Mouse (Mus musculus): ENCODE measurements around the gene Cdh23. TPM values are rescaled to one million over a fixed set of nuclear protein-coding genes. Genes with fewer than 3 reads are reported as not detected.

The Cdh23 gene
- polyA plus RNA-seq, 1 experiment from 2014 or later, result 5.7 TPM

GRCm38 (mm10) chr10:60367145-60367544 is 329.1 kb downstream of the Cdh23 start:
- Histone ChIP-seq H3K27me3 (no peaks in the 10 kb centered on the region), H3K4me2 (replicated peaks) (no peak overlapping the region), H3K27ac (no peak overlapping the region), H3K9me3 (no peaks in the 10 kb centered on the region), H3K36me3 (no peaks in the 10 kb centered on the region), H3K4me3 (replicated peaks) (no peak overlapping the region), H3K4me1 (replicated peaks) (0 out of 2 replicates have a peak, but pooled peaks cover 2% of the 10 kb centered on the region), H3K9ac (replicated peaks) (no peak overlapping the region)
- ATAC-seq, result no peak
- 80% methylated on average over 2 of the region's 2 CpGs for WGBS

GRCm38 (mm10) chr10:60363426-60363825 is 332.9 kb downstream of the Cdh23 start:
- 62% methylated on average over 6 of the region's 6 CpGs for WGBS
- Histone ChIP-seq H3K9ac (replicated peaks) (no peak overlapping the region), H3K27ac (no peak overlapping the region), H3K9me3 (no peaks in the 10 kb centered on the region), H3K4me1 (replicated peaks) (peaks cover 11% of the 10 kb centered on the region; the same call in 1 of the 2 replicates), H3K36me3 (no peaks in the 10 kb centered on the region), H3K27me3 (no peaks in the 10 kb centered on the region), H3K4me2 (replicated peaks) (no peak overlapping the region), H3K4me3 (replicated peaks) (no peak overlapping the region)
- no peak for ATAC-seq

DNA sequence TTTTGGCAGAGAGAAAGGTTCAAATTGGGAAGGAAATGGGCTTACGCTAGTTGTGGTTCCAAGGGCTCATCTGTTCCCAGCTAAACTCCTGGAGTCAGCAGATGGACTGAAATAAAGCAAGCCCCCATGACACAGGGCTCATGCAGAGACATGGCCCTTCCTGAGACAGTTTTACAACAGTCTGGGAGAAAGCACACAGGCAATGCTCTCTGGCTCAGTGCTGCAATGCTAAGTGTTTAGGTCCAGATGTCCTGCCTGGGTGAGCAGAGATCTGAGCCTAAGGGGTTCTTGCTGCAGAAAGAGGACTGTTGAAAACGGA is 334.0 kb downstream of the Cdh23 start:
- Histone ChIP-seq H3K4me3 (replicated peaks) (no peak overlapping the region), H3K27ac (no peak overlapping the region), H3K4me2 (replicated peaks) (no peak overlapping the region), H3K4me1 (replicated peaks) (peaks cover 11% of the 10 kb centered on the region; the same call in 1 of the 2 replicates), H3K9ac (replicated peaks) (no peak overlapping the region), H3K9me3 (no peaks in the 10 kb centered on the region), H3K27me3 (no peaks in the 10 kb centered on the region), H3K36me3 (no peaks in the 10 kb centered on the region)
- WGBS, result 74% methylated on average over 2 of the region's 2 CpGs
- no peak for ATAC-seq

DNA sequence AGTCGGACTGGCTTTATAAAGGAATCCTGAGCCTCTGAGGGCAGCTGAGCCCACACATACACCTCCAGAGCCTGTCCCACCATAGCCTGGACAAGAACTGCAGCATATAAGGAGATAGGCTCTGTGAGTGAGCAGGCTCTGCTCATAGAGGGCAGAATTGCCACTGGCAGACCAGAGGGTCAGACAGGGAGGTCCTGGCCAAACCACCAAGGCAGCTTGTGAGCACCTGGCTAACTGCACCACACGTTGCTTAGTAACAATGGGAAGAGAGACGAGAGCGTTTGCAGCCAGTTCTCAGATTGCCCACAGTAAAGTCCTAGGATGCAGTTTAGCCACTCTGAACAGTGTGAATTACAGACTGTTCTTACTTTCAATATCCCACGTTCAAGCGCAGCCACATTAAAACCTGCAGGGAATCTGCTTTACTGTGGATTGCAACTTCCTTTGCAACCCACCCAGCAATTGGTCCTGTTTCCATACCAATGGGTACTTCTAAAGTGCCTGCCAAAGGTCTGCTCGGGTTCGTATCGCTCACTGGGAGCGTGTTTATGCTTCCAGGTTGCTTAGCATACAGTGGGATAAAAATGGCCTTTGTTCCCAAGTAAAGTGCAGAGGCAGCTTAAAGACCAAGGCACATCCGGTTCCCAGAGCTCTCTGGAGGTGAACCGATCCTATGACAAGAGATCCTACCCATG is 334.5 kb downstream of the Cdh23 start:
- no peak overlapping the region for H3K27ac ChIP-seq
- H3K36me3 ChIP-seq, result no peaks in the 10 kb centered on the region
- no peak for ATAC-seq
- WGBS, result 65% methylated on average over 12 of the region's 12 CpGs
- no peaks in the 10 kb centered on the region for H3K9me3 ChIP-seq
- no peaks in the 10 kb centered on the region for H3K27me3 ChIP-seq
- no peak overlapping the region for H3K4me2 ChIP-seq (replicated peaks)
- no peak overlapping the region for H3K9ac ChIP-seq (replicated peaks)
- no peak overlapping the region for H3K4me3 ChIP-seq (replicated peaks)
- peaks cover 11% of the 10 kb centered on the region; the same call in 1 of the 2 replicates for H3K4me1 ChIP-seq (replicated peaks)

DNA sequence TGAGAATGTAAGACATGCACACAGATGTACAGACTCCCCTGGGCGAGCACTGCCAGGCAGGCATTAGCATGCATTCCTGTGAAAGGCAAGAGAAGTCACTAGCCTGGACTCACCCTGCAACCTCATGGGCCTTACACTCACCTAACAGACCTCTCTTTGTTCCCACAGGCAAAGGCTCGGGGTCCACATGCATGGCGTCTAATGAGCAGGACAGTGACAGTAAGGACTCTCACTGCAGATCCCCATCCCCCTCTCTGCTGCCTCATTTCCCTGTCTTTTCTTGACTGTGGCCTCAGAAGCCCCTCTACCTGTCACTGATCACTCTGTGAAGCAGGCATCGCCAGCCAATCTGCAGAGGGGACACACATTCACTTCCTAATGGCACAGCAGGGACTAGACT is 337.5 kb downstream of the Cdh23 start:
- Histone ChIP-seq H3K36me3 (no peaks in the 10 kb centered on the region), H3K9me3 (no peaks in the 10 kb centered on the region), H3K4me2 (replicated peaks) (no peak overlapping the region), H3K4me3 (replicated peaks) (no peak overlapping the region), H3K4me1 (replicated peaks) (peaks cover 11% of the 10 kb centered on the region; the same call in 1 of the 2 replicates), H3K9ac (replicated peaks) (no peak overlapping the region), H3K27me3 (no peaks in the 10 kb centered on the region), H3K27ac (no peak overlapping the region)
- ATAC-seq, result no peak
- 35% methylated on average over 4 of the region's 4 CpGs for WGBS

GRCm38 (mm10) chr10:60357901-60358300 is 338.4 kb downstream of the Cdh23 start:
- Histone ChIP-seq H3K4me2 (replicated peaks) (no peak overlapping the region), H3K9me3 (no peaks in the 10 kb centered on the region), H3K27ac (no peak overlapping the region), H3K36me3 (no peaks in the 10 kb centered on the region), H3K27me3 (no peaks in the 10 kb centered on the region), H3K4me1 (replicated peaks) (peaks cover 15% of the 10 kb centered on the region; the same call in 1 of the 2 replicates), H3K4me3 (replicated peaks) (no peak overlapping the region), H3K9ac (replicated peaks) (no peak overlapping the region)
- 92% methylated on average over 14 of the region's 14 CpGs for WGBS
- ATAC-seq, result no peak

DNA sequence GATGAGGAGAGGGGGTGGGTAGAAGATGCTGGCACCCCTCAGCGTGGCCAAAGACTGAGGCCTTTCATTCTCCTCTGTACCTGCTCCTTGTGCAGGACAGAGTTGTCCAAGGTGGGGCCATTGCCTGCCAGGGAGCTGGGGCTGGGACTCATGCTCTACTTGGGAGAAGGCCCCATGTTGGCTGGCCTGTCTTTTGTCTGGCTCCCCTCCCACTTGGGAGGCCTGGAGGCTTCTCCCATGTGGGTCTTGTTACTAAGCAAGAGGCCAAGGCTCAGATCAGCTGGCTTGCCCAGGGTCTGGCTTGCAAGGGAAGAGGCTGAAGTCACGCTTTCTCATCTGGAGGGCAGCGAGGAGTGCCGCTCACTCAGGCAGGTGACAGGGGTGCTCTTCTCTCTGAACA is 338.8 kb downstream of the Cdh23 start:
- H3K36me3 ChIP-seq, result no peaks in the 10 kb centered on the region
- WGBS, result 84% methylated on average over 4 of the region's 4 CpGs
- no peaks in the 10 kb centered on the region for H3K9me3 ChIP-seq
- H3K4me1 ChIP-seq (replicated peaks), result peaks cover 15% of the 10 kb centered on the region; the same call in 1 of the 2 replicates
- no peak overlapping the region for H3K4me3 ChIP-seq (replicated peaks)
- H3K4me2 ChIP-seq (replicated peaks), result no peak overlapping the region
- no peak for ATAC-seq
- H3K27ac ChIP-seq, result no peak overlapping the region
- no peak overlapping the region for H3K9ac ChIP-seq (replicated peaks)
- no peaks in the 10 kb centered on the region for H3K27me3 ChIP-seq

- Histone ChIP-seq H3K4me1 (replicated peaks) (peaks cover 19% of the 10 kb centered on the region), H3K27me3 (no peaks in the 10 kb centered on the region), H3K9ac (replicated peaks) (no peak overlapping the region), H3K4me3 (replicated peaks) (no peak overlapping the region), H3K9me3 (no peaks in the 10 kb centered on the region), H3K36me3 (no peaks in the 10 kb centered on the region), H3K4me2 (replicated peaks) (no peak overlapping the region), H3K27ac (no peak overlapping the region)
- no peak for ATAC-seq
- 81% methylated on average over 11 of the region's 11 CpGs for WGBS
These were observed 341.2 kb downstream of the Cdh23 start for GRCm38 (mm10) chr10:60354881-60355677.

GRCm38 (mm10) chr10:60354003-60354325 is 342.3 kb downstream of the Cdh23 start:
- Histone ChIP-seq H3K9me3 (no peaks in the 10 kb centered on the region), H3K9ac (replicated peaks) (no peak overlapping the region), H3K4me1 (replicated peaks) (peaks cover 24% of the 10 kb centered on the region), H3K27me3 (no peaks in the 10 kb centered on the region), H3K36me3 (no peaks in the 10 kb centered on the region), H3K4me2 (replicated peaks) (no peak overlapping the region), H3K4me3 (replicated peaks) (no peak overlapping the region), H3K27ac (no peak overlapping the region)
- ATAC-seq, result no peak
- WGBS, result 90% methylated on average over 4 of the region's 4 CpGs

DNA sequence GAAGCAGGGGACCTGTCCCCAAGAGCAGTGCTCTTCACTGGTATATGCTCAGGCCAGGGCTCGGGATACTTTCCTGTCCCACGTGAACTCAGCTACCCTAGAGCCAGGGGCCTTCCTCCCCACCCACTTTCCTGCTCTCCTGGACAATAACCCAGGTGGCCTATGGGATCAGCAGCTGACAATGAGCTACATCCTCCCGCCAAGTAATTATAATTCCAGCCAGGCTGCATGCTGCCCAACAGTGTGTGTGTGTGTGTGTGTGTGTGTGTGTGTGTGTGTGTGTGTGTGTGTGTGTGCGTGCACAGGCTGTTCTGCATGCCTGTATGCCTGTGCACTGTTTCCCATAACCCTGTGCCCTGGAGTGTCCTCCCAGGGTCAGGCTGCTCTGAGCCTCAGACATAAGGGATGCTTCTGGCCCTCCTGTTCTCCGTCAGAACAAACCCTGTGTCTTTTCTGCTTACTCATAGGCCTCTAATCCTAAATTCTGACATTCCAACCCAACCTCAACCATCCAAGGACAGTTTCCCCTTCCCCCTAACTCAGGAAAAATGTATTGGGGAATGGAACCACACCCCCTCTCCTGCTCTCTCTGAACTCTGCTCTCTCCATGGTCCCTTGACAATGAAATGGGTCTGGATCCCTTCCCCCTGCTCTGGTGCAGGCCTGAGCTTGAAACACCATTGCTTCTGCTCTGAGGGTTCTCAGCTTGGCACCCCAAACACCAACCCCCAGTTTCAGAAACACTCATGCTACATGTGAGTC is 342.9 kb downstream of the Cdh23 start:
- no peak for ATAC-seq
- Histone ChIP-seq H3K27me3 (no peaks in the 10 kb centered on the region; the same call in 1 of the 2 replicates), H3K4me1 (replicated peaks) (peaks cover 24% of the 10 kb centered on the region), H3K4me3 (replicated peaks) (no peak overlapping the region), H3K27ac (no peak overlapping the region), H3K4me2 (replicated peaks) (no peak overlapping the region), H3K9ac (replicated peaks) (no peak overlapping the region), H3K9me3 (no peaks in the 10 kb centered on the region), H3K36me3 (no peaks in the 10 kb centered on the region)
- WGBS, result 59% methylated on average over 5 of the region's 5 CpGs

DNA sequence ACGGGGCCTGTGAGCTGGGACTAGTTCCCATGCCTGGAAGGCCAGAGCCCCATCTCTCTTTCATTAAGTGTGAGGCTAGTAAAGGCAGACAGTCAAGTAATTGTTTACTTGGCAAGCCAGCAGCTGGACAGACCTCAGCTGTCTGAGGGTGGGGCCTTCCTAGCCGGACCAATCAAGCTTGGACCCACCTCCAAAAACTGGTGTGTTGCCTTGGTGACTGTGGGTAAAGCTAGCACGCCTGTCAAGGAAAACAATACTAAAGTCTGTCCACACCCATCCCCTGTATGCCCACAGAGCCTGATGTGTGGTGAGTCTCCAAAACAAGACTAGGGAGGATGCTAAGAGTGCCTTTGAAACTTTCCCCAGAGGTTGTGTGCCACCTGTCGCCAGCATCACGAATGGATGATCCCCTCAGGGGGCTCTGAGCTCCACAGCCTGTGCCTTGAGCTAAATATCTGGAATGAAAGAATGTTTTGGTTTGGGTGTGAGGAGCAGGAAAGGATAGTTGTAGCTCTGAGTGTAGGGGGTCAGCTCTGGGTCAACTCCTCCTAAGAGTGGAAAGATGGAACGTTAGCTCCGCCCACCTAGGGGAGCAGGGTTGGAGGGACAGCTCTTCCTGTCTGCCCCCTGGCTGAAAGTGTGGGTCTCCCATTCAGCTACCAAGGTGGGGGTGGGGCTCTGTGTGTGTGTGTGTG is 344.4 kb downstream of the Cdh23 start:
- WGBS, result 31% methylated on average over 7 of the region's 7 CpGs
- peak; percentile 27; the same call in 1 of the 2 replicates for ATAC-seq
- H3K27ac ChIP-seq, result peak overlapping the region; percentile 26; the same call in 1 of the 2 replicates

More for the DNA sequence above, 344.4 kb downstream of the Cdh23 start:
- peaks cover 27% of the 10 kb centered on the region for H3K4me1 ChIP-seq (replicated peaks)
- H3K4me3 ChIP-seq (replicated peaks), result no peak overlapping the region
- no peak overlapping the region for H3K4me2 ChIP-seq (replicated peaks)
- H3K9ac ChIP-seq (replicated peaks), result no peak overlapping the region
- peaks cover 9% of the 10 kb centered on the region for H3K27me3 ChIP-seq
- no peaks in the 10 kb centered on the region for H3K36me3 ChIP-seq
- H3K9me3 ChIP-seq, result no peaks in the 10 kb centered on the region
